Mouse (Mus musculus): Measurements from ENCODE around the gene Grm4.

DNA sequence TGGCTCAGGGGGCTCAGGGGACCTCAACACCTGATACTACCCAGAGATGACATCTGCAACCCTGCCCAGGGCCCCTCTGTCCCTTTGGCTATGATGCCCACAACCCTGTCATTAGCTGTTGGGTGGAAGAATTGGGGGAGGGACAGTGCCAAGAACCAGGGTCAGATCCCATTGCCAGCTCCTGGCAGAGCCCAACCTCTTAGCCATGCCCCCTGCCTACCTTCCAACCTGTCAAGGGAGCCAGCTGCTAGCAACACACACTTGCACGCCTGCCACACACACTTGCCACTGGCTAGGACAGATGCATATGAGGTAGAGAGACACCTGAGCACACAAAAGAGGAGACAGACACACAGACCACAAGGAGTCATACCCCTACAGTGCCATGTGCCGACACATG is 96.2 kb downstream of the Grm4 start:
- TF ChIP-seq CTCF (IDR thresholded peaks at IDR 0.05; ENCODE audit: control insufficient read depth, insufficient read depth, low read length) (no peak), POLR2A (IDR thresholded peaks at IDR 0.05; ENCODE audit: borderline replicate concordance, control insufficient read depth, low read depth, low read length) (no peak)
